Mouse (Mus musculus) left cerebral cortex, postnatal 36 days (tissue): ENCODE data around the gene Ell. TPM values are rescaled to one million over a fixed set of nuclear protein-coding genes. Genes with fewer than 3 reads are reported as not detected.
A peak's percentile ranks its signal among the peaks of the same experiment; 100 is the strongest.

Source experiments
- DNase-seq, 2 experiments: peaks; one replicate each; pipeline ENCODE4 v3.0.0; 2021 to 2022; ENCODE audit warnings: low spot score in 2 of 2, mixed read lengths in 1 of 2
- intact Hi-C: fragments of 180-260 bp; cut with DNase I; formaldehyde crosslinking; loops from one replicate; pipeline ENCODE4 v1.15.1; 2025
- total RNA-seq, 2 experiments: library from RNA; stranded (reverse); gene quantifications; 2 replicates each; pipeline ENCODE4 v1.2.3; 2021

The Ell gene
- total RNA-seq, 2 experiments from 2014 or later, result 19.1 to 20.7 TPM

GRCm38 (mm10) chr8:70607603-70607897 is 68.3 kb downstream of the Ell start:
- intact Hi-C loops, result no loop called here
- no peak for DNase-seq

- peak; percentile 68 to 70 for DNase-seq
- intact Hi-C loops, result no loop called here
Observed at GRCm38 (mm10) chr8:70607898-70608748, 68.9 kb downstream of the Ell start.

- intact Hi-C loops, result no loop called here
- DNase-seq, result no peak
Observed at GRCm38 (mm10) chr8:70608749-70609367, 69.6 kb downstream of the Ell start, which contains the start of gene Ssbp4. Ssbp4 (minus strand) TSS chr8:70608872.

- intact Hi-C loops, result no loop called here
- peak; percentile 70 to 71 for DNase-seq
Observed at GRCm38 (mm10) chr8:70609368-70609848, 70.2 kb downstream of the Ell start.

- peak; percentile 86 to 88 for DNase-seq
- intact Hi-C loops, result loop anchor here (5.0 kb wide), 2 partner anchors 92 to 147 kb away; partner anchors contain the start of gene Iqcn
Observed at GRCm38 (mm10) chr8:70609849-70610795, 70.9 kb downstream of the Ell start.

GRCm38 (mm10) chr8:70610796-70611771 is 71.8 kb downstream of the Ell start:
- DNase-seq, result peak in 1 of 2 experiments; percentile 66
- intact Hi-C loops, result loop anchor here (5.0 kb wide), 2 partner anchors 91 to 146 kb away; partner anchors contain the start of gene Iqcn

- intact Hi-C loops, result loop anchor here (5.0 kb wide), 2 partner anchors 90 to 145 kb away; partner anchors contain the start of gene Iqcn
- DNase-seq, result peak; percentile 77 to 84
Observed at GRCm38 (mm10) chr8:70611849-70612248, 72.6 kb downstream of the Ell start.

- intact Hi-C loops, result loop anchor here (5.0 kb wide), 2 partner anchors 89 to 144 kb away; partner anchors contain the start of gene Iqcn
- DNase-seq, result no peak
Observed at GRCm38 (mm10) chr8:70613763-70614162, 74.5 kb downstream of the Ell start.

- DNase-seq, result no peak
- intact Hi-C loops, result loop anchor here (5.0 kb wide), 2 partner anchors 88 to 143 kb away; partner anchors contain the start of gene Iqcn
Observed at GRCm38 (mm10) chr8:70614469-70614868, 75.2 kb downstream of the Ell start.

GRCm38 (mm10) chr8:70615281-70615680 is 76.0 kb downstream of the Ell start:
- DNase-seq, result no peak
- intact Hi-C loops, result no loop called here

GRCm38 (mm10) chr8:70615894-70616293 is 76.6 kb downstream of the Ell start, which contains the start of gene Lrrc25:
Lrrc25 (plus strand) TSS chr8:70616155.
- intact Hi-C loops, result no loop called here
- DNase-seq, result no peak

- DNase-seq, result no peak
- intact Hi-C loops, result no loop called here
Observed at GRCm38 (mm10) chr8:70616645-70617044, 77.4 kb downstream of the Ell start.

GRCm38 (mm10) chr8:70617985-70618384 is 78.7 kb downstream of the Ell start:
- intact Hi-C loops, result no loop called here
- no peak for DNase-seq

- no peak for DNase-seq
- intact Hi-C loops, result no loop called here
Observed at GRCm38 (mm10) chr8:70618888-70619334, 79.7 kb downstream of the Ell start.

GRCm38 (mm10) chr8:70622220-70622619 is 83.0 kb downstream of the Ell start:
- intact Hi-C loops, result no loop called here
- DNase-seq, result no peak

- intact Hi-C loops, result loop anchor here (5.0 kb wide), 1 partner anchor 37 kb away; the partner anchor contains the start of gene Pgpep1
- DNase-seq, result no peak
Observed at GRCm38 (mm10) chr8:70625104-70625503, 85.8 kb downstream of the Ell start.

GRCm38 (mm10) chr8:70627041-70627440 is 87.8 kb downstream of the Ell start:
- intact Hi-C loops, result loop anchor here (5.0 kb wide), 1 partner anchor 35 kb away; the partner anchor contains the start of gene Pgpep1
- DNase-seq, result no peak

- DNase-seq, result no peak
- intact Hi-C loops, result loop anchor here (5.0 kb wide), 1 partner anchor 33 kb away; the partner anchor contains the start of gene Pgpep1
Observed at GRCm38 (mm10) chr8:70628986-70629490, 89.8 kb downstream of the Ell start.
